Comparison of ENCODE assay signal across 9 mouse cellular contexts in genomic region chr12:111425258-111425657, GRCm38 (mm10). TPM values are rescaled to one million over a fixed set of nuclear protein-coding genes. Genes with fewer than 3 reads are reported as not detected.
A peak's percentile ranks its signal among the peaks of the same experiment; 100 is the strongest.
DNase-seq lines count a peak whose midpoint lies in the region; ATAC-seq and TF ChIP-seq lines count a peak whose summit lies in the region.
"Had no signal": no experiment of that assay in that cellular context is flagged by ENCODE, and none has a peak within 500 bp of the region (broad histone marks: within the 10 kb centered on the region; RNA-seq: fewer than 3 reads in every experiment).

No protein-coding gene starts in this region.

- H3K27me3 ChIP-seq in ES-Bruce4 (ENCODE audit: control insufficient read depth, insufficient read depth, low read length, poor library complexity, severe bottlenecking), result no peaks in the 10 kb centered on the region
- H3K27me3 ChIP-seq in forebrain, embryonic 14.5 days (replicated peaks; ENCODE audit: control insufficient read depth, insufficient read depth, low read length), result peaks cover 81% of the 10 kb centered on the region
- peaks cover 100% of the 10 kb centered on the region for H3K27me3 ChIP-seq in hindbrain, embryonic 10.5 days (ENCODE audit: insufficient read depth, poor library complexity, severe bottlenecking)

- no peak; the same call in 1 of the 2 replicates for ATAC-seq in forebrain, embryonic 14.5 days

- no peaks in the 10 kb centered on the region for H3K9me3 ChIP-seq in ES-Bruce4 (replicated peaks; ENCODE audit: control insufficient read depth, insufficient read depth, low read length, poor library complexity, severe bottlenecking)
- H3K9me3 ChIP-seq in forebrain, embryonic 14.5 days (replicated peaks; ENCODE audit: control insufficient read depth, low read length), result no peaks in the 10 kb centered on the region
- H3K9me3 ChIP-seq in hindbrain, embryonic 10.5 days, result no peaks in the 10 kb centered on the region

- no peaks in the 10 kb centered on the region for H3K36me3 ChIP-seq in ES-Bruce4 (ENCODE audit: control insufficient read depth, insufficient read depth, low read length, poor library complexity, severe bottlenecking)
- H3K36me3 ChIP-seq in forebrain, embryonic 14.5 days (ENCODE audit: control insufficient read depth, insufficient read depth, low read length), result no peaks in the 10 kb centered on the region
- no peaks in the 10 kb centered on the region for H3K36me3 ChIP-seq in hindbrain, embryonic 10.5 days

- peaks cover 3% of the 10 kb centered on the region for H3K4me1 ChIP-seq in ES-Bruce4 (ENCODE audit: control insufficient read depth, insufficient read depth, low read length)
- peaks cover 14% of the 10 kb centered on the region for H3K4me1 ChIP-seq in forebrain, embryonic 14.5 days (ENCODE audit: control insufficient read depth, insufficient read depth, low read length)
- H3K4me1 ChIP-seq in hindbrain, embryonic 10.5 days (replicated peaks), result peaks cover 58% of the 10 kb centered on the region

- TF ChIP-seq CTCF in ES-Bruce4 (IDR thresholded peaks at IDR 0.05; ENCODE audit: low read depth, low read length), result peak; percentile 93

- no peak for TF ChIP-seq POLR2A in ES-Bruce4 (IDR thresholded peaks at IDR 0.05; ENCODE audit: insufficient read depth, low read length)

- H3K9ac ChIP-seq in ES-Bruce4 (ENCODE audit: low read depth, poor library complexity, severe bottlenecking), result no peak overlapping the region
- H3K9ac ChIP-seq in forebrain, embryonic 14.5 days (ENCODE audit: low read length), result no peak overlapping the region

- no peak overlapping the region for H3K4me2 ChIP-seq in forebrain, embryonic 14.5 days (ENCODE audit: low read length)

- H3K27ac ChIP-seq in ES-Bruce4 (ENCODE audit: insufficient read depth, low read length), result no peak overlapping the region
- H3K27ac ChIP-seq in forebrain, embryonic 14.5 days (ENCODE audit: low read depth, low read length), result no peak overlapping the region
- no peak overlapping the region for H3K27ac ChIP-seq in hindbrain, embryonic 10.5 days

- no peak for TF ChIP-seq EP300 in ES-Bruce4 (IDR thresholded peaks at IDR 0.05; ENCODE audit: insufficient read depth, low read depth, low read length)

- H3K4me3 ChIP-seq in ES-Bruce4 (ENCODE audit: low read depth, low read length), result no peak overlapping the region
- H3K4me3 ChIP-seq in forebrain, embryonic 14.5 days (ENCODE audit: low read depth, low read length), result no peak overlapping the region
- 0 out of 2 replicates have a peak overlapping the region, but pooled peaks have one; percentile 0 for H3K4me3 ChIP-seq in hindbrain, embryonic 10.5 days
- H3K4me3 ChIP-seq: erythroblast, embryonic 14.5 days had no signal

- 2% methylated on average over 15 of the region's 15 CpGs for WGBS in forebrain, embryonic 14.5 days
- 4% methylated on average over 15 of the region's 15 CpGs for WGBS in hindbrain, embryonic 10.5 days

- peak; percentile 70 for DNase-seq in c-Kit-positive CD71-negative TER-119-negative erythroid progenitor cells, embryonic 14.5 days (ENCODE audit: low read depth)
- peak; percentile 74 for DNase-seq in forebrain, embryonic 14.5 days (ENCODE audit: low spot score)
- peak; percentile 88 for DNase-seq in hindbrain, embryonic 10.5 days (ENCODE audit: low spot score)
- peak; percentile 51 to 84 for DNase-seq in layer of hippocampus, adult 8-10 months (ENCODE audit: low spot score in 2 of 2)
- DNase-seq in lung, postnatal 14 days, result peak; percentile 94
- DNase-seq in retina, embryonic 14.5 days (ENCODE audit: low spot score), result peak; percentile 91
- peak; percentile 75 to 90 for DNase-seq in urinary bladder, adult 18-20 months (ENCODE audit: low spot score in 2 of 2)

RNA-seq across cellular contexts. Expression of gene Exoc3l4, which starts 8.4 kb away (rescaled TPM):
- 4.2 and 6.1 TPM in 2 replicates for polyA plus RNA-seq in ES-Bruce4 (2011; ENCODE audit: insufficient read depth, insufficient read length, low read depth, missing spikeins)
- polyA plus RNA-seq in forebrain, embryonic 14.5 days (2014; fragmentation: Nextera tagmentation; extraction: Ambion mirVana), result 2.2 and 2.7 TPM in 2 replicates
- polyA plus RNA-seq in hindbrain, embryonic 10.5 days (2016; fragmentation: Nextera tagmentation; extraction: Ambion mirVana), result 4.7 and 5.4 TPM in 2 replicates
- total RNA-seq in layer of hippocampus, adult 8-10 months (2022), result 1 to 10 TPM; 5.0 to 7.7 (median 6.5) TPM

RNA-seq across cellular contexts. Expression of gene Tnfaip2, which starts 17.0 kb away (rescaled TPM):
- 1.9 and 4.7 TPM in 2 replicates for polyA plus RNA-seq in ES-Bruce4 (2011; ENCODE audit: insufficient read depth, insufficient read length, low read depth, missing spikeins)
- 0.28 and 1.1 TPM in 2 replicates for polyA plus RNA-seq in forebrain, embryonic 14.5 days (2014; fragmentation: Nextera tagmentation; extraction: Ambion mirVana)
- polyA plus RNA-seq in hindbrain, embryonic 10.5 days (2016; fragmentation: Nextera tagmentation; extraction: Ambion mirVana), result 3.0 and 3.2 TPM in 2 replicates
- 1 to 10 TPM in 3 of 4 experiments, under 1 TPM in 1; 0.85 to 1.8 (median 1.4) TPM for total RNA-seq in layer of hippocampus, adult 8-10 months (2022)

RNA-seq across cellular contexts. Expression of gene Lbhd2, which starts 18.6 kb away (rescaled TPM):
- not detected in 2 replicates for polyA plus RNA-seq in ES-Bruce4 (2011; ENCODE audit: insufficient read depth, insufficient read length, low read depth, missing spikeins)
- 2.4 and 2.8 TPM in 2 replicates for polyA plus RNA-seq in forebrain, embryonic 14.5 days (2014; fragmentation: Nextera tagmentation; extraction: Ambion mirVana)
- polyA plus RNA-seq in hindbrain, embryonic 10.5 days (2016; fragmentation: Nextera tagmentation; extraction: Ambion mirVana), result 0.25 TPM in 1 of 2 replicates, not detected in the other
- 1 to 10 TPM in 2 of 4 experiments, under 1 TPM in 1, not detected in 1; 0.61 to 2.3 (median 1.3) TPM for total RNA-seq in layer of hippocampus, adult 8-10 months (2022)
- polyA plus RNA-seq: erythroblast, embryonic 14.5 days had no signal

RNA-seq across cellular contexts. Expression of gene Cdc42bpb, which starts 47.7 kb away (rescaled TPM):
- polyA plus RNA-seq in ES-Bruce4 (2011; ENCODE audit: insufficient read depth, insufficient read length, low read depth, missing spikeins), result 52.3 and 58.9 TPM in 2 replicates
- polyA plus RNA-seq in forebrain, embryonic 14.5 days (2014; fragmentation: Nextera tagmentation; extraction: Ambion mirVana), result 28.8 and 34.6 TPM in 2 replicates
- polyA plus RNA-seq in hindbrain, embryonic 10.5 days (2016; fragmentation: Nextera tagmentation; extraction: Ambion mirVana), result 32.6 and 34.7 TPM in 2 replicates
- 100 to 1,000 TPM; 114 to 140 (median 119) TPM for total RNA-seq in layer of hippocampus, adult 8-10 months (2022)
